Mouse (Mus musculus) left cerebral cortex, adult 2 months (tissue): ENCODE results near the gene Klri2. TPM values are rescaled to one million over a fixed set of nuclear protein-coding genes. Genes with fewer than 3 reads are reported as not detected.
"Not testable (repeated sequence)": the region's sequence is repeated elsewhere in the genome, so short reads cannot be mapped to it uniquely, and the experiment has no call there.

Experiments used
- DNase-seq, 2 experiments: peaks; one replicate each; pipeline ENCODE4 v3.0.0; 2021 to 2022; ENCODE audit warnings: low spot score in 2 of 2, mixed read lengths in 1 of 2; ENCODE audit errors: extremely low spot score in 1 of 2
- H3K27ac ChIP-seq: fragments of 200-600 bp; 2 replicates; pipeline ENCODE4 v1.8.1; 2022
- H3K4me3 ChIP-seq: fragments of 200-600 bp; 2 replicates; pipeline ENCODE4 v1.8.1; 2022
- CTCF ChIP-seq: fragments of 200-600 bp; IDR thresholded peaks from 2 replicates; pipeline ENCODE4 v1.8.1; 2022; ENCODE audit warnings: antibody characterized with exemption, mild to moderate bottlenecking, moderate library complexity
- intact Hi-C: fragments of 180-260 bp; cut with DNase I; formaldehyde crosslinking; loops from one replicate; pipeline ENCODE4 v1.15.1; 2025
- long read RNA-seq, 2 experiments: library from polyadenylated mRNA; stranded (forward); transcript quantifications; one replicate each; pipeline ENCODE4 v2.0.0; 2021; ENCODE audit warnings: borderline mapping rate in 2 of 2
- microRNA-seq, 2 experiments: library from miRNA; unstranded; fragments of <30 nt; microRNA quantifications; one replicate each; pipeline ENCODE4 v1.2.0; 2021
- total RNA-seq, 2 experiments: library from RNA; stranded (reverse); gene quantifications; 2 replicates each; pipeline ENCODE4 v1.2.3; 2021

Gene Klri2
- total RNA-seq: not detected
- long read RNA-seq, experiment 1: 0 reads
- long read RNA-seq, experiment 2, partial matches to known transcripts: 1 of 1 reads
- long read RNA-seq, experiment 2, other reads (novel, unspliced or antisense): 0 of 1 reads

DNA sequence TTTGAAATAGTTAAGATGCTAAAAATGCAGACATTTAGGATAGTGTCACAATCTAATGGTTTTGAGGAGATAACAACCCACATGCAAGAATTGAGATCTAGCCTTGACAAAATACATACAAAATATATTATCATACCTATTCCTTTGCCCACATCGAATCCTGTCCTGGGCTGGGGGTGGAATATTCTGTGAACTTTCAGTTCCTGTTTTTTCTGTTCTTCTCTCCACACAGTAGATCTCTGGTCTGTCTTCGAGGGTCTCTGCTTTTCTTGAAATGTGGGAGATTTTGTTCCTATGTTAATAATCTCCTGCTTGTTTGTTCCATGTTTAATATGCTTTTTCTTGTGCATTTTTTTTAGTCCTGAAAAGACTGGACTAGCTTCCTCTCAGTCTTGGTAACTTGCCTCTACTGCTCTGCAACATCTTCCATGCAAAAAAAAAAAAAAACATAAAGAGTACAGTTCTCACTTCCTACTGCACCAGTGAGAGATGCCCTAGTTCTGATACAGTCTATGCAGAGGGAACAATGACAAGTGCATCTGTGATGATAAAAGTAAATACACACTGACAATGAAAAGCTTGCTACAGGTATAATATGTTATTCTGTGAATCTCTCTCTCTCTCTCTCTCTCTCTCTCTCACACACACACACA, at the start of gene Klri2:
TSS of gene Klri2 (minus strand) at position 416 of the 653 bp plus-strand sequence.
- DNase-seq: no peak
- intact Hi-C loops: no loop called here
- Histone ChIP-seq H3K27ac (no peak within 1 kb of the TSS), H3K4me3 (no peak within 1 kb of the TSS)
- no peak for TF ChIP-seq CTCF

DNA sequence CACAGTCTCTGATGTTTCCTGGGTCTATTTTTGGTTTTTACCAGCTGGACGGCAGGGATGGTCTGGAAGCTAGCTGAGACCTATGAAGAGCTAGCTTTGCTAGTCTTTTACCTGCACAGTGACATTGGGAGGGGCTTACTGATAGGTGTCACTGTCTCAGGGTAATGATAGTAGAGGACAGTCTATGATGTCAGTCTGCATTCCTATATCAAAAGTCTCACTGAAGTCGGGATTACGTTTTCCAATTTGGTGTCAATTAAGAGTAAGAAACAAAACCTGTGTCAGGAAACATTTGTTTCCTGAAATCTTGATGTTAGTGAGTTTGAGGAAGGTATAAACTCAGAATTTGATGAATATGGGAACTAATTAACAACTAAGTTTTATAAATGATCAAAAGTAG, 43.9 kb upstream of the Klri2 start, which contains the start of gene Gm156:
TSS of gene Gm156 (minus strand) at position 101 of the 400 bp plus-strand sequence.
- intact Hi-C loops, H3K27ac ChIP-seq, DNase-seq, H3K4me3 ChIP-seq: not testable (repeated sequence)

DNA sequence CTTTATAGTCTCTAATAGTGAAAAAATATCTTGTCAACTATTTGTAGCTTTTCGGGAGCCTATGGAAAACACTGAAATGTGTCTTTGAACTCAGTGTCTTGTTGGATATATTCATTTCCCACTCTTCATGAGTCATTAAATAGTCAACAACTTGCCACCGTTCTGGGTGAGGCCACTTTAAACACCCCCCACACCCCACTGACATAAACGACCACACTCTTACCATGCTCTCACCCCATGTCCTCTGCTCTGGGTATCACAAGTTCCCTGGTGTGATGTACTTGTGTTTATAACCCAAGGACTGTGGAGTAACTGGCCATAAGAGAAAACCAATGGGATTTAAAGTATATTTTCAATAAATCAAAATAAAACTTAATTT, 7.4 kb upstream of the Klri2 start:
- no peak for TF ChIP-seq CTCF
- no peak for DNase-seq
- H3K4me3 ChIP-seq: no peak overlapping the region
- intact Hi-C loops: no loop called here
- H3K27ac ChIP-seq: no peak overlapping the region

GRCm38 (mm10) chr6:129747016-129747653, 6.9 kb upstream of the Klri2 start:
- no peak for DNase-seq
- intact Hi-C loops: no loop called here
- no peak for TF ChIP-seq CTCF
- Histone ChIP-seq H3K27ac (no peak overlapping the region), H3K4me3 (no peak overlapping the region)

DNA sequence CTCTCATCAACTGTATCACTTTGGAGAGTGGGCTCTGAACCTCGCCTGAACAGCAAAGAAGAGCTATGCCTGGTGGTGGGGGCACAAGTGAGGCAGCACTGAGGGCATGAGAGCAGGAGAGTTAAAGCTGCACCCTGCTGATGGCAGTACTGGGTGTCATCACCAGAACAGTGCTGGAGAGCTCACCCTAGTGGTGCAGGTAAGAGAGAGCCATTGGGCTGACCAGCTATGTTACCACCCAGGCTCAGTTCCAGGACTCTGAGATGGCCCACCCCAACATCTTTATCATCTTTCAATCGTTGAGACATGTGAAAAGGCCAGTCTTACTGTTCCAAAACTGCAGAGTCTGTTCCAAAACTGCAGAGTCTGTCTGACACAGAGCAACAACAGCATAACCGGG, 5.9 kb upstream of the Klri2 start:
- Histone ChIP-seq H3K27ac (no peak overlapping the region), H3K4me3 (no peak overlapping the region)
- TF ChIP-seq CTCF: no peak
- intact Hi-C loops: no loop called here
- DNase-seq: no peak

- Histone ChIP-seq H3K4me3 (no peak overlapping the region), H3K27ac (no peak overlapping the region)
- TF ChIP-seq CTCF: no peak
- DNase-seq: no peak
- intact Hi-C loops: no loop called here
These were observed 3.9 kb downstream of the Klri2 start for GRCm38 (mm10) chr6:129736414-129736813.

- H3K4me3 ChIP-seq: no peak overlapping the region
- DNase-seq: no peak
- H3K27ac ChIP-seq: no peak overlapping the region
- TF ChIP-seq CTCF: no peak
- intact Hi-C loops: no loop called here
These were observed 13.0 kb downstream of the Klri2 start for GRCm38 (mm10) chr6:129727237-129727636.

- no peak for TF ChIP-seq CTCF
- intact Hi-C loops: no loop called here
- DNase-seq: no peak
- Histone ChIP-seq H3K4me3 (no peak overlapping the region), H3K27ac (no peak overlapping the region)
These were observed 18.9 kb downstream of the Klri2 start for GRCm38 (mm10) chr6:129721390-129721789.

DNA sequence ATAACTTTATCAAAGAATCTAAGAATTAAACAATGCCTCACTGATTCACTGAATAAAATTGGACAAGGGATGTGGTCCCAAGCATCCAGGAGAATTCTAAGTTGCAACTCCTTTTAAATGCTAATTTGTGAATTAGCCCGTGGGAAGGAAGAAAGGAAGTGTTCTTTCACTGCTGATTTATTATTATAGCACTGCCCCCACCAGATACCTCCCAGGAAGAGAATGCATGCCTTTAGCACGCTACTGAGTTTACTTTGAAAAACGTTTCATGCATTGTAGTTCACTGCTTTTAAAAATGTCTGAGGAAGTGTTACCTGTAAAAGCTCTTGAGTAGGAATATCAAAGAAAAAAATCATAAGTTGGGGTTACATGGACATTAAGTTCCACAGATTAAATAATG, 19.8 kb downstream of the Klri2 start:
- no peak for DNase-seq
- TF ChIP-seq CTCF: no peak
- Histone ChIP-seq H3K4me3 (no peak overlapping the region), H3K27ac (no peak overlapping the region)
- intact Hi-C loops: no loop called here

DNA sequence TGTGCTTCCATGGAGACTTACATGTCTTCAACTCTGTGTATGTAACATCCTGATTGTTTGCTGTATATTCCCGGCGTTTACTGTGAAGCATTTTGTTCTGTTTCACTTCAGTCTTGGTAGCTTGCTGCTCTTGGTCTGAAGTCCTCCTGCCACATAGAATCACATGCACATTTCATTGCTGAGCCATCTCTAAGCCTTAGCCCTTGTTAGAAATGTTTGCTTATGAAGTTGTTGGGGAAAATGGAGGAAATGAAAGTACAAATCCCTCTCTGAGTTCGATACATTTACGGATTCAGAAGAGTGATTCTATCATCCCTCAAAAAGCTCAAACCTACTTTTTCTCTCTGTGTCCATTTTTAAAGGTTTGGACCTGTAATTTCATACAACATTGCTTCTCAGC, 23.3 kb downstream of the Klri2 start, which contains the start of gene Klri1:
TSS of gene Klri1 (minus strand) at position 101 of the 400 bp plus-strand sequence.
- Histone ChIP-seq H3K27ac (no peak within 1 kb of the TSS), H3K4me3 (no peak within 1 kb of the TSS)
- no peak for TF ChIP-seq CTCF
- no peak for DNase-seq
- intact Hi-C loops: no loop called here

GRCm38 (mm10) chr6:129713566-129713965, 26.7 kb downstream of the Klri2 start:
- H3K4me3 ChIP-seq: no peak overlapping the region
- no peak overlapping the region for H3K27ac ChIP-seq
- no peak for DNase-seq
- TF ChIP-seq CTCF: no peak
- intact Hi-C loops: no loop called here

DNA sequence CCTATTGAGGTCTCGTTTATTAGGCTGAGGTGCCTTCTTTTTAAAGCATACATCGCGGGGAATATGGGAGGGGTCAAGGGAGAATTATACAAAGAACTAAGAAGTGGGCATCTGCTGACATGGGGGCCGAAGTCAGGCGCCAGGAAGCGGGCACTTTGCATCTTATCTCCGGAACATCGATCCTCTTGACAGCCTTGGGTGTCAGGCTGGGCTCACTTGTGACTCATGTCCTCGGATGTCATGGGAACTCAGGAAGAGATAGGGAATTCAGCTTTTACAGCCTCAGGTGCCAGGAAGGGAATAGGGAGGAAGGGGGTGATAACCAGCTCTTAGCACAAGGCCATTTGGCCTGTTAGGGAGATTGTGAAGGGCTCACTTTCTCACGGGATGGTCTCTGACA, 48.8 kb downstream of the Klri2 start:
- intact Hi-C loops, H3K27ac ChIP-seq, DNase-seq, H3K4me3 ChIP-seq: not testable (repeated sequence)

DNA sequence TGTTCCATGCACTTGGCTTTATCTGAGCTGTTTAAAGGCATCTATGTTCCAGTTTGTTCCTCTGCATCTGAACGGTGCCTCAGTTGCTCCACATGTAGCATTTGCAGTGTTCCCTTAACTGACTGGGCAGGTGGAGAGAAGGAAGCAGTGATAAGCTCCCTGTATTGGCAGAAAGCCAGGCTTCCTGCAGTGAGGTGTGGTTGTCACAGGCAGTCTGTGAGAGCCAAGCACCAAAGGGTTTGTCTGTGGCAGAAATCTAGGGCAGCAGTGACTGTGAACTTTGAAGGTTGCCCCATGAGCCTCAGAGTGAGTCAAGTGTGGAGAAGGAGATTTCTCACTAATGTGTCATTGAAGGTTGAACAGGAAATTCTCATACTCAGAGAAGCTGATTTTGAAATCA, 59.9 kb downstream of the Klri2 start:
- H3K4me3 ChIP-seq: no peak overlapping the region
- intact Hi-C loops: no loop called here
- no peak for TF ChIP-seq CTCF
- H3K27ac ChIP-seq: no peak overlapping the region
- DNase-seq: no peak

Small RNAs within 50 kb of the gene (microRNA-seq; reads per million reads assigned to microRNA genes)
- gene Mir680-1: 0 reads per million in 2 experiments

Other genes starting within 250 kb of the Klri2 start
- gene Olr1, start 233.3 kb downstream of the Klri2 start, total RNA-seq: not detected
- not detected for gene Tmem52b, start 227.9 kb downstream of the Klri2 start, total RNA-seq
- 100 to 1,000 TPM; 707 to 713 TPM for gene Gabarapl1, start 207.3 kb downstream of the Klri2 start, total RNA-seq
- not detected for gene Klre1, start 162.6 kb downstream of the Klri2 start, total RNA-seq
- not detected for gene Klrd1, start 148.7 kb downstream of the Klri2 start, total RNA-seq
- gene Klrk1, start 116.6 kb downstream of the Klri2 start, total RNA-seq: not detected
- gene Klrc3, start 97.1 kb downstream of the Klri2 start, total RNA-seq: not detected
- not detected for gene Klrc2, start 79.8 kb downstream of the Klri2 start, total RNA-seq
- not detected for gene Klrc1, start 61.5 kb downstream of the Klri2 start, total RNA-seq
- not detected for gene Klri1, start 23.4 kb downstream of the Klri2 start, total RNA-seq
- gene Gm156, start 43.8 kb upstream of the Klri2 start, total RNA-seq: not detected
- gene Gm17631, start 122.2 kb upstream of the Klri2 start, total RNA-seq: not detected
- not detected for gene Klra17, start 136.2 kb upstream of the Klri2 start, total RNA-seq
- gene Klra5, start 177.2 kb upstream of the Klri2 start, total RNA-seq: not detected